Mouse (Mus musculus) MEL (cell line): ENCODE results near the gene Mthfd1l.
A peak's percentile ranks its signal among the peaks of the same experiment; 100 is the strongest.

Experiments
- E2F4 ChIP-seq: IDR thresholded peaks from 2 replicates; pipeline ENCODE4 v1.6.1; 2011; ENCODE audit warnings: low read depth, low read length, improper control_type of control experiment, borderline replicate concordance
- EP300 ChIP-seq, 2 experiments: IDR thresholded peaks; 2 replicates each; pipeline ENCODE4 v1.6.1; 2011; ENCODE audit warnings: improper control_type of control experiment in 2 of 2, low read length in 2 of 2, low read depth in 1 of 2, mild to moderate bottlenecking in 1 of 2
- GABPA ChIP-seq: IDR thresholded peaks from 2 replicates; pipeline ENCODE4 v1.6.1; 2012; ENCODE audit warnings: low read depth, mild to moderate bottlenecking, inconsistent platforms, low read length, improper control_type of control experiment, moderate library complexity
- NRF1 ChIP-seq: IDR thresholded peaks from 2 replicates; pipeline ENCODE4 v1.6.1; 2014; ENCODE audit warnings: low read depth, mild to moderate bottlenecking, inconsistent platforms, low read length, improper control_type of control experiment, moderate library complexity; ENCODE audit not compliant: poor library complexity, insufficient read depth, severe bottlenecking
- ZC3H11A ChIP-seq: IDR thresholded peaks from 2 replicates; pipeline ENCODE4 v1.6.1; 2012; ENCODE audit warnings: low read depth, mild to moderate bottlenecking, inconsistent platforms, low read length, improper control_type of control experiment

DNA sequence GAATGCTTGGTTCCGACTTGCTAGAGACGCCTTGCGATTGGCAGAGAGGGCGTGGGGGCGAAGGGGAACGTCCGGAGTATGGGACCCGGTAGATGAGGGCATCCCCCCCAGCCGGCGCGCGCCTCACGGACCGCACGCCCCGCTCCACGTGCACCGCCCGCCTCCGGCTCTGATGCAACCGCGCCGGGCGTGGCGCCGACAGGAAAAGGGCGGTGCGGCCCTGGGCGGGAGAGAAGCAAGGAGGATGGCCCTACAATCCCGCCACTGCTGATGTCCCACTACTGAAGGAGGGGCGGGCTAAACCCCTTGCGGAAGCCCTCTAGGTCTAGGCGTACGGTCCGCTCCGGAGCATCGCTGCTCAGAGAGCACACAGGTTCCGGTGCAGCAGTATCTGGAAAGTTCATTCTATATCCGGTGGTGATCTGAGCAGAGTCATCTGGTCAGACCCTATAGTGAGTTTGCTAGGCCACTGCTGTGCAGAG, 712 bp downstream of the Mthfd1l start:
- TF ChIP-seq EP300 (IDR thresholded peaks at IDR 0.05; ENCODE audit: low read depth in 1 of 2, low read length in 2 of 2) (0 out of 4 replicates have a peak, but pooled peaks of 1 of the 2 experiments have one; percentile 25), NRF1 (0 out of 2 replicates have a peak, but pooled peaks have one; percentile 26), E2F4 (peak; percentile 92), GABPA (no peak), ZC3H11A (no peak)
